Mouse (Mus musculus) midbrain, embryonic 15.5 days (tissue): ENCODE measurements around the gene Tmem206. TPM values are rescaled to one million over a fixed set of nuclear protein-coding genes. Genes with fewer than 3 reads are reported as not detected.

ENCODE experiments used
- ATAC-seq: fragments of 200-750 bp; cut with Nextera tagmentation; replicated peaks from 2 replicates; pipeline ENCODE4 v1.8.0; 2017; ENCODE audit warnings: moderate TSS enrichment
- H3K27ac ChIP-seq: fragments of 300-500 bp; sonication (generic); 2 replicates; pipeline ENCODE4 v1.5.1; 2015; ENCODE audit warnings: mild to moderate bottlenecking, inconsistent platforms
- H3K27me3 ChIP-seq: fragments of 300-500 bp; sonication (generic); replicated peaks from 2 replicates; pipeline ENCODE4 v1.6.1; 2015; ENCODE audit warnings: inconsistent platforms
- H3K36me3 ChIP-seq: fragments of 300-500 bp; sonication (generic); replicated peaks from 2 replicates; pipeline ENCODE4 v1.6.1; 2015; ENCODE audit warnings: inconsistent platforms
- H3K4me1 ChIP-seq: fragments of 300-500 bp; sonication (generic); 2 replicates; pipeline ENCODE4 v1.6.1; 2015; ENCODE audit warnings: inconsistent platforms
- H3K4me2 ChIP-seq: fragments of 300-500 bp; sonication (generic); 2 replicates; pipeline ENCODE4 v1.6.1; 2015; ENCODE audit warnings: inconsistent platforms, mild to moderate bottlenecking, moderate library complexity
- H3K4me3 ChIP-seq: fragments of 300-500 bp; sonication (generic); 2 replicates; pipeline ENCODE4 v1.5.1; 2015; ENCODE audit warnings: mild to moderate bottlenecking, inconsistent platforms
- H3K9ac ChIP-seq: fragments of 300-500 bp; sonication (generic); 2 replicates; pipeline ENCODE4 v1.6.1; 2015; ENCODE audit warnings: mild to moderate bottlenecking, inconsistent platforms
- H3K9me3 ChIP-seq: fragments of 300-500 bp; sonication (generic); 2 replicates; pipeline ENCODE4 v1.6.1; 2016; ENCODE audit warnings: inconsistent platforms
- WGBS: fragments of 180-500 bp; shearing (Covaris S2); methylation state at CpG from one replicate; pipeline ENCODE4 v1.1.7; 2015; ENCODE audit warnings: mixed read lengths; 5-methylcytosine and 5-hydroxymethylcytosine counted together
- polyA plus RNA-seq: library from polyadenylated mRNA; unstranded; fragments of >200 nt; fragmentation: Nextera tagmentation; extraction: Ambion mirVana; gene quantifications from 2 replicates; pipeline ENCODE4 v1.2.1, GENCODE M21; 2015

Gene Tmem206
- polyA plus RNA-seq, 1 experiment from 2014 or later, result 43.2 TPM

GRCm38 (mm10) chr1:191295784-191296183 is 29.9 kb upstream of the Tmem206 start:
- no peak overlapping the region for H3K4me3 ChIP-seq

GRCm38 (mm10) chr1:191296445-191296844 is 29.3 kb upstream of the Tmem206 start:
- H3K4me2 ChIP-seq, result no peak overlapping the region
- WGBS, result 78% methylated on average over 5 of the region's 5 CpGs
- ATAC-seq, result no peak

More at GRCm38 (mm10) chr1:191295784-191296183, 29.9 kb upstream of the Tmem206 start:
- WGBS, result 44% methylated on average over 3 of the region's 3 CpGs
- ATAC-seq, result no peak
- H3K27ac ChIP-seq, result no peak overlapping the region
- no peaks in the 10 kb centered on the region for H3K9me3 ChIP-seq
- no peak overlapping the region for H3K4me2 ChIP-seq
- no peaks in the 10 kb centered on the region for H3K27me3 ChIP-seq
- no peak overlapping the region for H3K9ac ChIP-seq
- no peaks in the 10 kb centered on the region for H3K36me3 ChIP-seq
- no peaks in the 10 kb centered on the region for H3K4me1 ChIP-seq

GRCm38 (mm10) chr1:191298304-191298703 is 27.4 kb upstream of the Tmem206 start:
- ATAC-seq, result no peak
- no peaks in the 10 kb centered on the region for H3K36me3 ChIP-seq
- WGBS, result 91% methylated on average over 4 of the region's 4 CpGs
- no peak overlapping the region for H3K9ac ChIP-seq
- no peak overlapping the region for H3K27ac ChIP-seq
- H3K4me3 ChIP-seq, result no peak overlapping the region
- H3K9me3 ChIP-seq, result no peaks in the 10 kb centered on the region
- H3K4me2 ChIP-seq, result no peak overlapping the region
- H3K4me1 ChIP-seq, result no peaks in the 10 kb centered on the region
- H3K27me3 ChIP-seq, result no peaks in the 10 kb centered on the region

More at GRCm38 (mm10) chr1:191296445-191296844, 29.3 kb upstream of the Tmem206 start:
- H3K4me1 ChIP-seq, result no peaks in the 10 kb centered on the region
- no peak overlapping the region for H3K9ac ChIP-seq
- H3K36me3 ChIP-seq, result no peaks in the 10 kb centered on the region
- H3K9me3 ChIP-seq, result no peaks in the 10 kb centered on the region
- no peaks in the 10 kb centered on the region for H3K27me3 ChIP-seq
- H3K4me3 ChIP-seq, result no peak overlapping the region
- H3K27ac ChIP-seq, result no peak overlapping the region

GRCm38 (mm10) chr1:191299215-191299942 is 26.3 kb upstream of the Tmem206 start:
- no peak for ATAC-seq
- Histone ChIP-seq H3K27ac (no peak overlapping the region), H3K9me3 (no peaks in the 10 kb centered on the region), H3K4me2 (no peak overlapping the region), H3K27me3 (no peaks in the 10 kb centered on the region), H3K4me3 (no peak overlapping the region), H3K36me3 (no peaks in the 10 kb centered on the region), H3K4me1 (no peaks in the 10 kb centered on the region), H3K9ac (no peak overlapping the region)
- WGBS, result 52% methylated on average over 11 of the region's 11 CpGs

- Histone ChIP-seq H3K9me3 (no peaks in the 10 kb centered on the region), H3K27ac (no peak overlapping the region), H3K4me1 (no peaks in the 10 kb centered on the region), H3K36me3 (no peaks in the 10 kb centered on the region), H3K4me2 (no peak overlapping the region), H3K27me3 (no peaks in the 10 kb centered on the region), H3K4me3 (no peak overlapping the region), H3K9ac (no peak overlapping the region)
- whole genome bisulfite sequencing, result 21% methylated on average over 4 of the region's 4 CpGs
- no peak for ATAC-seq
Measured at GRCm38 (mm10) chr1:191301903-191302302, 23.8 kb upstream of the Tmem206 start.

- H3K36me3 ChIP-seq, result no peaks in the 10 kb centered on the region
- ATAC-seq, result no peak
- no peak overlapping the region for H3K9ac ChIP-seq
- no peak overlapping the region for H3K4me2 ChIP-seq
- H3K27me3 ChIP-seq, result no peaks in the 10 kb centered on the region
- no peak overlapping the region for H3K4me3 ChIP-seq
- no peak overlapping the region for H3K27ac ChIP-seq
- H3K4me1 ChIP-seq, result no peaks in the 10 kb centered on the region
- 77% methylated on average over 3 of the region's 3 CpGs for WGBS
- H3K9me3 ChIP-seq, result no peaks in the 10 kb centered on the region
Measured at GRCm38 (mm10) chr1:191303736-191304135, 22.0 kb upstream of the Tmem206 start.

- H3K27me3 ChIP-seq, result no peaks in the 10 kb centered on the region
- H3K9me3 ChIP-seq, result no peaks in the 10 kb centered on the region
- ATAC-seq, result no peak
- no peaks in the 10 kb centered on the region for H3K4me1 ChIP-seq
- H3K36me3 ChIP-seq, result no peaks in the 10 kb centered on the region
- H3K9ac ChIP-seq, result no peak overlapping the region
- WGBS, result 71% methylated on average over 6 of the region's 6 CpGs
- no peak overlapping the region for H3K27ac ChIP-seq
- H3K4me3 ChIP-seq, result no peak overlapping the region
- H3K4me2 ChIP-seq, result no peak overlapping the region
Measured at GRCm38 (mm10) chr1:191304216-191304615, 21.5 kb upstream of the Tmem206 start.

GRCm38 (mm10) chr1:191305610-191306009 is 20.1 kb upstream of the Tmem206 start:
- no peak for ATAC-seq
- Histone ChIP-seq H3K4me3 (no peak overlapping the region), H3K27ac (no peak overlapping the region), H3K9ac (no peak overlapping the region), H3K36me3 (no peaks in the 10 kb centered on the region), H3K9me3 (no peaks in the 10 kb centered on the region), H3K4me1 (no peaks in the 10 kb centered on the region), H3K27me3 (no peaks in the 10 kb centered on the region), H3K4me2 (no peak overlapping the region)
- WGBS, result 61% methylated on average over 7 of the region's 7 CpGs

GRCm38 (mm10) chr1:191306316-191306715 is 19.4 kb upstream of the Tmem206 start:
- Histone ChIP-seq H3K9me3 (no peaks in the 10 kb centered on the region), H3K4me1 (no peaks in the 10 kb centered on the region), H3K9ac (no peak overlapping the region), H3K27ac (no peak overlapping the region), H3K4me2 (no peak overlapping the region), H3K4me3 (no peak overlapping the region), H3K36me3 (no peaks in the 10 kb centered on the region), H3K27me3 (no peaks in the 10 kb centered on the region)
- no peak for ATAC-seq
- 90% methylated on average over 9 of the region's 9 CpGs for WGBS

- no peak for ATAC-seq
- Histone ChIP-seq H3K4me3 (no peak overlapping the region), H3K4me1 (peaks cover 7% of the 10 kb centered on the region), H3K9me3 (no peaks in the 10 kb centered on the region), H3K27ac (no peak overlapping the region), H3K27me3 (no peaks in the 10 kb centered on the region), H3K36me3 (no peaks in the 10 kb centered on the region), H3K9ac (no peak overlapping the region), H3K4me2 (no peak overlapping the region)
- WGBS, result 87% methylated on average over 9 of the region's 9 CpGs
Measured at GRCm38 (mm10) chr1:191307766-191308455, 17.8 kb upstream of the Tmem206 start.

GRCm38 (mm10) chr1:191311296-191311898 is 14.3 kb upstream of the Tmem206 start:
- no peak overlapping the region for H3K27ac ChIP-seq
- H3K4me3 ChIP-seq, result no peak overlapping the region
- 76% methylated on average over 4 of the region's 4 CpGs for WGBS

GRCm38 (mm10) chr1:191312513-191312941 is 13.2 kb upstream of the Tmem206 start:
- Histone ChIP-seq H3K27ac (no peak overlapping the region), H3K9me3 (no peaks in the 10 kb centered on the region), H3K9ac (peak overlapping the region; percentile 37; the same call in 1 of the 2 replicates), H3K4me1 (peaks cover 12% of the 10 kb centered on the region), H3K4me2 (peak overlapping the region; percentile 53), H3K36me3 (no peaks in the 10 kb centered on the region), H3K4me3 (peak overlapping the region; percentile 46), H3K27me3 (no peaks in the 10 kb centered on the region)
- peak; percentile 81 for ATAC-seq
- 1% methylated on average over 14 of the region's 14 CpGs for WGBS

More at GRCm38 (mm10) chr1:191311296-191311898, 14.3 kb upstream of the Tmem206 start:
- no peak for ATAC-seq
- H3K36me3 ChIP-seq, result no peaks in the 10 kb centered on the region
- H3K4me2 ChIP-seq, result no peak overlapping the region
- peaks cover 7% of the 10 kb centered on the region for H3K4me1 ChIP-seq
- H3K9ac ChIP-seq, result no peak overlapping the region
- no peaks in the 10 kb centered on the region for H3K9me3 ChIP-seq
- H3K27me3 ChIP-seq, result no peaks in the 10 kb centered on the region
